Mouse (Mus musculus) stomach, postnatal 0 days (tissue): ENCODE measurements around the gene Mcoln2. TPM values are rescaled to one million over a fixed set of nuclear protein-coding genes. Genes with fewer than 3 reads are reported as not detected.

ENCODE experiments used
- ATAC-seq: fragments of 200-750 bp; cut with Nextera tagmentation; 2 replicates; pipeline ENCODE4 v1.8.0; 2017; ENCODE audit not compliant: low FRiP score, low TSS enrichment
- DNase-seq: peaks from one replicate; pipeline ENCODE4 v3.0.0-alpha.2; 2016; ENCODE audit warnings: low spot score
- H3K27ac ChIP-seq: fragments of 300-500 bp; sonication (generic); replicated peaks from 2 replicates; pipeline ENCODE4 v1.5.1; 2014; ENCODE audit warnings: mild to moderate bottlenecking, control low read depth
- H3K27me3 ChIP-seq: fragments of 300-500 bp; sonication (generic); 2 replicates; pipeline ENCODE4 v1.6.1; 2014; ENCODE audit warnings: low read length; ENCODE audit not compliant: control insufficient read depth, insufficient read depth
- H3K36me3 ChIP-seq: fragments of 300-500 bp; sonication (generic); 2 replicates; pipeline ENCODE4 v1.6.1; 2014; ENCODE audit warnings: low read length, mixed read lengths; ENCODE audit not compliant: control insufficient read depth, insufficient read depth
- H3K4me1 ChIP-seq: fragments of 300-500 bp; sonication (generic); replicated peaks from 2 replicates; pipeline ENCODE4 v1.6.1; 2014; ENCODE audit warnings: antibody characterized with exemption; ENCODE audit not compliant: control insufficient read depth, insufficient read depth
- H3K4me2 ChIP-seq: fragments of 300-500 bp; sonication (generic); replicated peaks from 2 replicates; pipeline ENCODE4 v1.6.1; 2014; ENCODE audit warnings: low read depth, mild to moderate bottlenecking, control low read depth, moderate library complexity
- H3K4me3 ChIP-seq: fragments of 300-500 bp; sonication (generic); 2 replicates; pipeline ENCODE4 v1.5.1; 2014; ENCODE audit warnings: low read depth, low read length, control low read depth
- H3K9ac ChIP-seq: fragments of 300-500 bp; sonication (generic); 2 replicates; pipeline ENCODE4 v1.6.1; 2014; ENCODE audit warnings: mild to moderate bottlenecking, low read length, control low read depth, mixed read lengths
- H3K9me3 ChIP-seq: fragments of 300-500 bp; sonication (generic); 2 replicates; pipeline ENCODE4 v1.6.1; 2016; ENCODE audit warnings: low read length; ENCODE audit not compliant: control insufficient read depth
- CTCF ChIP-seq: IDR thresholded peaks from 2 replicates; pipeline ENCODE4 v1.5.1; 2016; ENCODE audit warnings: antibody characterized with exemption, low read depth, mild to moderate bottlenecking, moderate library complexity
- EP300 ChIP-seq: optimal IDR thresholded peaks from 2 replicates; pipeline ENCODE3; 2016; ENCODE audit warnings: antibody characterized with exemption
- WGBS: fragments of 180-500 bp; shearing (Covaris S2); extraction: QIAGEN DNeasy Blood & Tissue Kit; methylation state at CpG from one replicate; pipeline ENCODE4 v1.1.7; 2014; 5-methylcytosine and 5-hydroxymethylcytosine counted together
- polyA plus RNA-seq: library from polyadenylated mRNA; unstranded; fragments of >200 nt; fragmentation: Nextera tagmentation; extraction: Ambion mirVana; gene quantifications from 2 replicates; pipeline ENCODE4 v1.2.1, GENCODE M21; 2015

The Mcoln2 gene
- polyA plus RNA-seq, 1 experiment from 2014 or later, result 1.9 TPM

DNA sequence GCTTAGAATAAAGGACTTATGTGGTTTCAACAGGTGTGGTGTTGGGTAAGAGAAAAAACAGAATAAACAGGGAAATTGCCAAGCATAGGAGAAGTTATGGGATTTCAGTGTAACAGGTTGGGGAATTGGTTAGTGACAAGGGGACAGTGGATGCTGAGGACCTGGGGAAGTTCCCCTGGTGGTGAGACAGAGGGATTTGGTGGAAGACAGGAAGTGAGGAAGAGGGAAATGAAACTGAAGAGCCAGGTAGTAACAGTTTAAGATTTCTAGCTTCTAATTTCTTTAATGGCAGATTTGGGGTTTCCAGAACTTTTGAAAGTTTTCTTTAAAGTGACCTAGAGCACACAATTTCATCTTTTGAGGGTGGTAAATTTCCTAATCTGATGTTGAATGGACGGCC is 95.0 kb downstream of the Mcoln2 start:
- no peak for ATAC-seq

More for the DNA sequence above, 95.0 kb downstream of the Mcoln2 start:
- no peaks in the 10 kb centered on the region for H3K9me3 ChIP-seq
- DNase-seq, result no peak
- no peak for TF ChIP-seq EP300
- TF ChIP-seq CTCF, result no peak
- H3K4me1 ChIP-seq, result no peaks in the 10 kb centered on the region
- H3K27me3 ChIP-seq, result no peaks in the 10 kb centered on the region
- H3K36me3 ChIP-seq, result no peaks in the 10 kb centered on the region
- no peak overlapping the region for H3K4me3 ChIP-seq
- no peak overlapping the region for H3K4me2 ChIP-seq
- H3K27ac ChIP-seq, result no peak overlapping the region
- no peak overlapping the region for H3K9ac ChIP-seq
- 85% methylated on average over 1 of the region's 1 CpGs for WGBS

Other genes starting within 250 kb of the Mcoln2 start
- 43.5 and 46.1 TPM in 2 replicates for gene Bcl10, start 227.0 kb upstream of the Mcoln2 start, polyA plus RNA-seq
- 33.1 and 36.4 TPM in 2 replicates for gene 2410004B18Rik, start 211.8 kb upstream of the Mcoln2 start, polyA plus RNA-seq
- gene Syde2, start 162.0 kb upstream of the Mcoln2 start, polyA plus RNA-seq, result 1.4 and 1.6 TPM in 2 replicates
- 0.62 and 0.72 TPM in 2 replicates for gene Wdr63, start 41.7 kb upstream of the Mcoln2 start, polyA plus RNA-seq
- not detected in 2 replicates for gene Mcoln3, start 32.4 kb upstream of the Mcoln2 start, polyA plus RNA-seq
- 0.38 and 0.53 TPM in 2 replicates for gene Lpar3, start 71.1 kb downstream of the Mcoln2 start, polyA plus RNA-seq